Mouse (Mus musculus) forebrain, embryonic 16.5 days (tissue): ENCODE results near the gene Cmtm8. TPM values are rescaled to one million over a fixed set of nuclear protein-coding genes. Genes with fewer than 3 reads are reported as not detected.
A peak's percentile ranks its signal among the peaks of the same experiment; 100 is the strongest.

ENCODE experiments used
- ATAC-seq: fragments of 200-750 bp; cut with Nextera tagmentation; 2 replicates; pipeline ENCODE4 v1.8.0; 2017; ENCODE audit warnings: mild to moderate bottlenecking, moderate library complexity
- H3K27ac ChIP-seq: fragments of 300-500 bp; sonication (generic); 2 replicates; pipeline ENCODE4 v1.5.1; 2014; ENCODE audit warnings: low read length, control low read depth
- H3K27me3 ChIP-seq: fragments of 300-500 bp; sonication (generic); replicated peaks from 2 replicates; pipeline ENCODE4 v1.6.1; 2014; ENCODE audit warnings: low read length; ENCODE audit not compliant: control insufficient read depth, insufficient read depth
- H3K36me3 ChIP-seq: fragments of 300-500 bp; sonication (generic); 2 replicates; pipeline ENCODE4 v1.6.1; 2014; ENCODE audit not compliant: control insufficient read depth, insufficient read depth
- H3K4me1 ChIP-seq: fragments of 300-500 bp; sonication (generic); replicated peaks from 2 replicates; pipeline ENCODE4 v1.6.1; 2014; ENCODE audit warnings: low read length; ENCODE audit not compliant: control insufficient read depth, insufficient read depth
- H3K4me2 ChIP-seq: fragments of 300-500 bp; sonication (generic); 2 replicates; pipeline ENCODE4 v1.6.1; 2014; ENCODE audit warnings: mild to moderate bottlenecking, low read length, control low read depth
- H3K4me3 ChIP-seq: fragments of 300-500 bp; sonication (generic); replicated peaks from 2 replicates; pipeline ENCODE4 v1.5.1; 2014; ENCODE audit warnings: mild to moderate bottlenecking, low read length, control low read depth
- H3K9ac ChIP-seq: fragments of 300-500 bp; sonication (generic); replicated peaks from 2 replicates; pipeline ENCODE4 v1.6.1; 2014; ENCODE audit warnings: low read depth, low read length, control low read depth
- H3K9me3 ChIP-seq: fragments of 300-500 bp; sonication (generic); 2 replicates; pipeline ENCODE4 v1.6.1; 2016; ENCODE audit warnings: low read length; ENCODE audit not compliant: control insufficient read depth
- WGBS: fragments of 180-500 bp; shearing (Covaris S2); extraction: QIAGEN DNeasy Blood & Tissue Kit; methylation state at CpG from one replicate; pipeline ENCODE4 v1.1.7; 2014; 5-methylcytosine and 5-hydroxymethylcytosine counted together
- polyA plus RNA-seq: library from polyadenylated mRNA; unstranded; fragments of >200 nt; fragmentation: Nextera tagmentation; extraction: Ambion mirVana; gene quantifications from 2 replicates; pipeline ENCODE4 v1.2.1, GENCODE M21; 2015

The Cmtm8 gene
- 6.3 and 8.2 TPM in 2 replicates for polyA plus RNA-seq

DNA sequence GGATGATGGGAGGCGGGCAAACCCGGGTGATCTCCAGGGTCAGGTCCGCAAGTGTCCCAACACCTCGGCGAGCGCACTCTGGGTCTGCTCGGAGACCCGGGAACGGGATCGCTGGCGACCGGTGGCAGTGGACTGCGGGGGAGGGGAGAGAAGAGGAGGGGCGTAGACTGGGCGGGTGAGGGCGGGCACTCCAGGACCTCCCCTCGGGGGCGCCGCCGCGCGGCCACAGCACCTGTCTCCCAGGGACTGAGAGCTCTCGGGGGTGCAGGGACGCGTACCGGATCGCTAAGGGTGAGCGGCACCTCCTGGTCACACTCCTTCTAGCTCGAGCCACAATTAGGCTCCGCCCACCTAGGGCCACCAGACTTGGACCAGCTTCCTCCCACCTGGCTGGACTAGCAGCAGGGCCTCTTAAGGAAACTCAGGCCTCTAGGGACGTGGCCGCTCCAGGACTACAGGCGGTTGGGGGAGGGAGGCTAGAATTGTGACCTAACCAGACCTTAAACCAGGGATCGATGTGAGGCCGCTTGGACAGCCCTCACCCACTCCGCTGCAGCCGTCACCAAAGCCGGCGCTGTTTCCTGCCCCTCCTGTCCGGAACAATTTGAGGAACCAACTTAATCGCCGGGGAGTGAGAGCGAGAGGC lies at the start of gene Cmtm8:
TSS of gene Cmtm8 (minus strand) at position 140 of the 646 bp plus-strand sequence.
- WGBS, result under 1% methylated on average over 41 of the region's 43 CpGs
- Histone ChIP-seq H3K9me3 (no peaks in the 10 kb centered on the region), H3K9ac (peak within 1 kb of the TSS; percentile 68), H3K27me3 (0 out of 2 replicates have a peak, but pooled peaks cover 10% of the 10 kb centered on the region), H3K4me3 (peak within 1 kb of the TSS; percentile 74), H3K27ac (no peak within 1 kb of the TSS), H3K36me3 (no peaks in the 10 kb centered on the region), H3K4me2 (peak within 1 kb of the TSS; percentile 100), H3K4me1 (peaks cover 9% of the 10 kb centered on the region)
- ATAC-seq, result peak; percentile 85

DNA sequence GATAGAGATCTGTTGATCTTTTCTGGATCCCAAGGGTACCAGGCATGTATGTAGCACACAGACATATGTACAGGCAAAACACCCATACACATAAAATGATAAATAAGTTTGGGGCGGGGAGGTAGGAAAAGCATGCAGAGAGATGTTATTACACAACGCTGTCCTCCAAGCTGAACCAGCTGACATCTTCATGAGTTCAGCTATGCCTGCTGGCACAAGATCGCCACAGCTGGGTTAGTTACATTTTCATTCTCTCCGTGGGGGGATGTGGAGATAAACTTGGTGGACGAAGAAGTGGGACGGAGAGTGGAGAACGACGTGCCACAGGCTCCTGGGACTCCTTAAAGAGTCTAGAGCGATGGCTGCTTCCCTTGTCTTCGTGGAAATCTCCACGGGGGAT lies 49.0 kb upstream of the Cmtm8 start:
- WGBS, result 85% methylated on average over 11 of the region's 11 CpGs
- no peaks in the 10 kb centered on the region for H3K4me1 ChIP-seq
- no peak for ATAC-seq
- H3K9ac ChIP-seq, result no peak overlapping the region
- no peaks in the 10 kb centered on the region for H3K9me3 ChIP-seq
- H3K4me2 ChIP-seq, result no peak overlapping the region
- no peaks in the 10 kb centered on the region for H3K27me3 ChIP-seq
- H3K36me3 ChIP-seq, result no peaks in the 10 kb centered on the region
- no peak overlapping the region for H3K27ac ChIP-seq
- no peak overlapping the region for H3K4me3 ChIP-seq

DNA sequence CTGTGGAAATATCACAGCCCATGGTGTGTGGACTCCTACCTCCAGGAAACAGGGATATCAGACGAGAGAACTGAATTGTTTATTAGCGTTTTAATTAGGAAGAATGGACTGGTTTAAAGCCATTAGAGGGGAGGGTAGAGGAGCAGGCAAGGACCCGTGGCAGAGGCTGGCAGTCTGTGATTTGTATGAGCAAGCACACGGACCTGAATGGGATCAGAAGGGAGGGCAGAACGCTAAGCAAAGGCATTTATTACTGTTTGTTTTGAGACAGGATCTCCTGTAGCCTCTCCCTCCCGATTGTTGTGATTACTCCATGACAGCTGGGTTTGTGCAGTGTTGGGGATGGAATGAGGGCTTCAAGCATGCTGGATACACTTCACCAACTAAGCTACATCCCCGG lies 46.4 kb upstream of the Cmtm8 start:
- Histone ChIP-seq H3K4me2 (no peak overlapping the region), H3K4me3 (no peak overlapping the region), H3K9me3 (no peaks in the 10 kb centered on the region), H3K9ac (no peak overlapping the region), H3K4me1 (no peaks in the 10 kb centered on the region), H3K27ac (no peak overlapping the region), H3K36me3 (no peaks in the 10 kb centered on the region), H3K27me3 (no peaks in the 10 kb centered on the region)
- 23% methylated on average over 7 of the region's 7 CpGs for WGBS
- no peak for ATAC-seq

DNA sequence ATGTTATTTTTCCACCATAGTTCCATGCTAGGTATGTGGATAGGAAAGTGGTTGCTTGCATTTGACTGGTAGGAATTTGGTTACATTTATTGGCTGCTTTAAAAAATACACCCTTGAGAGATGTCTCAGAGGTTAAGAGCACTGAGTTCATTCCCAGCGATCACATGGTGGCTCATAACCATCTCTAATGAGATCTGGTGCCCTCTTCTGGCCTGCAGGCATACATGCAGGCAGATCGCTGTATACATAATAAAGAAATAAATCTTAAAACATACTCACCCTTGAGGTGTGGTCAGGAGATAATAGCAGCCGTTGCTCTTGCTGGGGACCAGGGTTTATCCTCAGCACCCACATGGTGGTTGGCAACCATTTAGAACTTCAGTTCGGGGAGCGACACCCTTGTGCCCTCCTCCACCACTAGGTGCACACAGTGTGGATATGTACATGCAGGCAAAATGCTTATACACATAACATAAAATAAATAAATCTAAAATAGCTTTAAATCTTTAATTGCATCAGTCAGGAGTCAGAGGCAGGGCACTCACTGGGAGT lies 45.0 kb upstream of the Cmtm8 start:
- Histone ChIP-seq H3K4me2 (no peak overlapping the region), H3K27me3 (no peaks in the 10 kb centered on the region), H3K36me3 (no peaks in the 10 kb centered on the region), H3K4me1 (no peaks in the 10 kb centered on the region), H3K9ac (no peak overlapping the region), H3K4me3 (no peak overlapping the region), H3K9me3 (no peaks in the 10 kb centered on the region), H3K27ac (no peak overlapping the region)
- 88% methylated on average over 5 of the region's 5 CpGs for WGBS
- ATAC-seq, result no peak

DNA sequence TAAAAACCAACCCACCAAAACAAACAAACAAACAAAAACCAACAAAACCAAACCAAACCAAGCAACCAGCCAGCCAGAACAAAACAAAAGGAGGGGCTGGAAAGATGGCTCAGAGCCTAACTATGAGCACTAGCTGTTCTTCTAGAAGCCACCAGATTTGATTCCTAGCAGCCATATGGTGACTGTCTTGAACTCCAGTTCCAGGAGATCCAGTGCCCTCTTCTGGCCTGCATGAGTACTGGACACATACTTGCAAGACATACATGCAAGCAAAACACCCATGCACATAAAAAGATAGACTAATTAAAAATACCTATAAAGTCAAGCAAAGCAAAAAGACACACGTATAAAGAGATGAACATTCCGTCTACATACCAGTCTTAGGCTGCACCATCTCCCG lies 43.7 kb upstream of the Cmtm8 start:
- no peak overlapping the region for H3K9ac ChIP-seq
- no peak overlapping the region for H3K27ac ChIP-seq
- no peaks in the 10 kb centered on the region for H3K36me3 ChIP-seq
- ATAC-seq, result no peak
- H3K4me2 ChIP-seq, result no peak overlapping the region
- no peaks in the 10 kb centered on the region for H3K27me3 ChIP-seq
- no peak overlapping the region for H3K4me3 ChIP-seq
- WGBS, result 95% methylated on average over 3 of the region's 3 CpGs
- no peaks in the 10 kb centered on the region for H3K4me1 ChIP-seq
- H3K9me3 ChIP-seq, result no peaks in the 10 kb centered on the region

DNA sequence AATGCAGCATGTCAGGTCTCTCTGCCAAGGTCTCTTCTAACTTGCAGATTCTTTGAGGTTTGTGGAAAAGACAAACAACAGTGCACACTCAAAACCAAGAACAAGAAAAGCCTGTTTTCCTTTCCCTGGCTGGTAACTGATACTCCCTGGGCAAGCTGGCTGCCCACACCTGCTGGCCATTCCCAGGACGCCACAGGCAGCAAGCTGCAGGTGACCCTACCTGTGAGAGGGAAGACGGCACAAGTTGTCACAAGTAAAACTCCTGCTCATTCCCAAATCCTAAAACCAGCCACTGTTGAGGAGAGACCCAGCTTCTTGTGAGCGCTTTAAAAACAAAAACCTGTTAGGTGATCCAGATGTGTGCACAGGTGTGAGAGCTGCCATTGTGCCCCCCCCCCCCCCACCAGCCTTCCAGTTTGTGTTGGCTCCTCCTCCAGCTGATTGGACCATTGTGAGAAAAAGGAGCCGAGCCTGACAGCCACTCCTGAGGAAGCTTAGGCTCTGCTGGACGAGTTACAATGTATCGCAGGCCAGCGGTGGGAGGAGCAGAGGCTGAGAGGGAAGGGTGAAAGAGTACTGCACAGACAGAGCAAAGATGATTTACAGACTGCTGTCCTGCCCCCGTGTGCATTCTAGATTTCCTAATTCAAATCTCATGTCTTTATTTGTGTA lies 42.2 kb upstream of the Cmtm8 start:
- Histone ChIP-seq H3K4me3 (no peak overlapping the region), H3K27ac (no peak overlapping the region), H3K9me3 (no peaks in the 10 kb centered on the region), H3K9ac (no peak overlapping the region), H3K4me2 (no peak overlapping the region), H3K4me1 (no peaks in the 10 kb centered on the region), H3K27me3 (no peaks in the 10 kb centered on the region), H3K36me3 (no peaks in the 10 kb centered on the region)
- WGBS, result 25% methylated on average over 8 of the region's 8 CpGs
- no peak for ATAC-seq

DNA sequence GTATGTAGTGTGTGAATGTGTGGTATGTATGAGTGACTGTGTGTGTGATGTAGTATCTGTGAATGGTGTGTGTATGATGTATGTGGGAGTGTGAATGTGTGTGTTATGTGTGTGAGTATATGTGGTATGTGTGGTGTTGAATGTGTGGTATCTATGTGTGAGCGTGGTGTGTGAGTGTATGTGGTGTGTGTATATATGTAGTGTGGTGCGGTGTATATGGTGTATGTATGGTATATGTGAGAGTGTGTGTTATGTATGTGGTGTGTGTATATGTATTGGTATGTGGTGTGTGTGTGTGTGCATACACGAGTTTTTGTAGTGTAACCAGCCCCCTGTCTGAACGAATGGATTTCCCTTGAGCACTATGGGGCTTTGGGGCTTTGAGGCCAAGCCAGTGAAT lies 41.6 kb upstream of the Cmtm8 start:
- H3K4me3 ChIP-seq, result no peak overlapping the region
- H3K9ac ChIP-seq, result no peak overlapping the region
- no peaks in the 10 kb centered on the region for H3K36me3 ChIP-seq
- WGBS, result 73% methylated on average over 4 of the region's 4 CpGs
- H3K27me3 ChIP-seq, result no peaks in the 10 kb centered on the region
- no peaks in the 10 kb centered on the region for H3K9me3 ChIP-seq
- H3K4me2 ChIP-seq, result no peak overlapping the region
- H3K27ac ChIP-seq, result no peak overlapping the region
- no peak for ATAC-seq
- no peaks in the 10 kb centered on the region for H3K4me1 ChIP-seq

DNA sequence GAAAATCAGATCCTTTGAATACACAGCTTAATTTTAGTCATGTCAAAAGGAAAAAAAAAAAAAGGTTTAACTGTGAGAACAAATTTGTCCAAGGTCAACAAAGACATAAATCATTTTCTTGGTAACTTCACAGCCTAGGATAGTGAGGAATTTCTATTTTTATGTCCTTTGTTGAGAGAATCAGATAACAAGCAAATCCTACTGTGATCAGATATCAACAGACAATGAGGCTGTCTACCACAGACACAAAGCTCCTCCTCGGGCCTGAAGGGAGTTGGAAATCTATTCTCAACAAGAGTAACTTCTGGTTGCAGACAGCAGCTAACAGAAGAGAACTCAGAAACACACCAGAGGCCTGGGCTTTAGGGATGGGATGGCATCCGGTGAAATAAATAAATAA lies 38.0 kb upstream of the Cmtm8 start:
- Histone ChIP-seq H3K36me3 (no peaks in the 10 kb centered on the region), H3K9me3 (no peaks in the 10 kb centered on the region), H3K4me3 (no peak overlapping the region), H3K4me2 (no peak overlapping the region), H3K9ac (no peak overlapping the region), H3K27ac (no peak overlapping the region), H3K4me1 (no peaks in the 10 kb centered on the region), H3K27me3 (no peaks in the 10 kb centered on the region)
- no peak for ATAC-seq
- WGBS, result 85% methylated on average over 2 of the region's 2 CpGs

DNA sequence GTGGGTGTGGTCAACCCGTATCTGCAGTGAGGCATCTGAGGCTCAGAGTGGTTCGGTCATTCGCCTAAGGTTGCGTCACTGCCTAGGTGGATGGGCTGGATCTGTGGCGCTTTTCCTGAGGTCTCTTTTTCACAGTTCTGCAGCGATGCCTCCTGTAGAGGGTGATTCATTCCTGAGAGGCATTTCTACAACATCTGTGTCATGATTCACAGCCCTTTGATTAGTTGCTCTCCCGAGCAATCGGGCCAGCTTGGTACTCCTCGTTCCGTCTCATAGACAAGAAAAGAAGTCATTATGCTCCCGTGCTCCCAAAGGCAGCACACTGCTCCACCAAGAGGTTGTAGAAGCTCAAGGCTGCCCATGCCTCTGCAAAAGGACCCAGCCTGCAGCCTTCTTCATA lies 11.4 kb upstream of the Cmtm8 start:
- H3K9me3 ChIP-seq, result no peaks in the 10 kb centered on the region
- H3K4me1 ChIP-seq, result peaks cover 6% of the 10 kb centered on the region
- H3K4me2 ChIP-seq, result no peak overlapping the region
- no peaks in the 10 kb centered on the region for H3K27me3 ChIP-seq
- H3K4me3 ChIP-seq, result no peak overlapping the region
- H3K27ac ChIP-seq, result no peak overlapping the region
- no peak for ATAC-seq
- no peak overlapping the region for H3K9ac ChIP-seq
- WGBS, result 79% methylated on average over 11 of the region's 11 CpGs
- H3K36me3 ChIP-seq, result no peaks in the 10 kb centered on the region
